Mouse (Mus musculus): ENCODE data around the gene Fam160a1. TPM values are rescaled to one million over a fixed set of nuclear protein-coding genes. Genes with fewer than 3 reads are reported as not detected.

Fam160a1 gene
- polyA plus RNA-seq, 1 experiment from 2014 or later = 0.27 TPM

GRCm38 (mm10) chr3:85725110-85725509, 92.0 kb downstream of the Fam160a1 start:
- Histone ChIP-seq H3K9me3 (replicated peaks) (no peaks in the 10 kb centered on the region), H3K4me3 (no peak overlapping the region), H3K36me3 (no peaks in the 10 kb centered on the region), H3K27me3 (ENCODE audit: low read depth, poor library complexity, severe bottlenecking) (no peaks in the 10 kb centered on the region), H3K27ac (replicated peaks) (no peak overlapping the region), H3K4me1 (no peaks in the 10 kb centered on the region)
- WGBS = 79% methylated on average over 2 of the region's 2 CpGs
- DNase-seq (ENCODE audit: low spot score) = no peak

DNA sequence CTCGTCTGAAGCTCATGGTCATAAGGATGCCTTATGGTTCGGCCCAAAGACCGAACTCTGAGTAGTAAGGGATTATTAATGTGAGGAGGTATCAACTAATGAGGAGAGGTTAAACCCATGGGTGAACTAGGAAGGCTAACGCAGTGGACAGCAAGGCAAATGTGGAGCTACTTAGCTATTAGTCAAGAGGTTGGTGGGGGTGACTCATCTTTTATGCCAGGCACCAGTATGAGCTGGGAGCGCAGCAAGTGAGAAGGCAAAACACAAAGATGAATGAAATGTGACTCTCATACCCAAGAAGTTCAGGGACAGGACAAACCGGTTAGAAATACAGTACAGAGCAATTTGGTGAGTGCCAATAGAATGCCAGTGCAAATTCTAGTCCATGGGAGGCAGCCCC, 94.5 kb downstream of the Fam160a1 start:
- Histone ChIP-seq H3K9me3 (replicated peaks) (no peaks in the 10 kb centered on the region), H3K4me3 (no peak overlapping the region), H3K27ac (replicated peaks) (no peak overlapping the region), H3K36me3 (no peaks in the 10 kb centered on the region), H3K4me1 (no peaks in the 10 kb centered on the region), H3K27me3 (ENCODE audit: low read depth, poor library complexity, severe bottlenecking) (no peaks in the 10 kb centered on the region)
- DNase-seq (ENCODE audit: low spot score) = no peak
- 93% methylated on average over 6 of the region's 6 CpGs for WGBS

- Histone ChIP-seq H3K4me1 (no peaks in the 10 kb centered on the region; the same call in 1 of the 2 replicates), H3K36me3 (no peaks in the 10 kb centered on the region), H3K9me3 (replicated peaks) (no peaks in the 10 kb centered on the region), H3K27ac (replicated peaks) (no peak overlapping the region), H3K4me3 (no peak overlapping the region), H3K27me3 (ENCODE audit: low read depth, poor library complexity, severe bottlenecking) (no peaks in the 10 kb centered on the region)
- no peak for DNase-seq (ENCODE audit: low spot score)
- WGBS = 86% methylated on average over 4 of the region's 4 CpGs
Measured at GRCm38 (mm10) chr3:85715764-85716297, 101.3 kb downstream of the Fam160a1 start.

GRCm38 (mm10) chr3:85713936-85714709, 103.0 kb downstream of the Fam160a1 start:
- H3K4me1 ChIP-seq = no peaks in the 10 kb centered on the region; the same call in 1 of the 2 replicates
- DNase-seq (ENCODE audit: low spot score) = no peak
- 93% methylated on average over 7 of the region's 7 CpGs for WGBS

GRCm38 (mm10) chr3:85710695-85711094, 106.4 kb downstream of the Fam160a1 start:
- no peak for DNase-seq (ENCODE audit: low spot score)
- WGBS = 66% methylated on average over 8 of the region's 8 CpGs
- H3K36me3 ChIP-seq = no peaks in the 10 kb centered on the region
- no peak overlapping the region for H3K4me3 ChIP-seq
- no peaks in the 10 kb centered on the region for H3K27me3 ChIP-seq (ENCODE audit: low read depth, poor library complexity, severe bottlenecking)
- H3K4me1 ChIP-seq = no peaks in the 10 kb centered on the region; the same call in 1 of the 2 replicates
- H3K27ac ChIP-seq (replicated peaks) = no peak overlapping the region
- no peaks in the 10 kb centered on the region for H3K9me3 ChIP-seq (replicated peaks)

More at GRCm38 (mm10) chr3:85713936-85714709, 103.0 kb downstream of the Fam160a1 start:
- Histone ChIP-seq H3K36me3 (no peaks in the 10 kb centered on the region), H3K27me3 (ENCODE audit: low read depth, poor library complexity, severe bottlenecking) (no peaks in the 10 kb centered on the region), H3K9me3 (replicated peaks) (no peaks in the 10 kb centered on the region), H3K27ac (replicated peaks) (no peak overlapping the region), H3K4me3 (no peak overlapping the region)

GRCm38 (mm10) chr3:85707421-85707820, 109.7 kb downstream of the Fam160a1 start:
- H3K27me3 ChIP-seq (ENCODE audit: low read depth, poor library complexity, severe bottlenecking) = no peaks in the 10 kb centered on the region

GRCm38 (mm10) chr3:85703141-85703882, 113.8 kb downstream of the Fam160a1 start:
- Histone ChIP-seq H3K36me3 (no peaks in the 10 kb centered on the region), H3K9me3 (replicated peaks) (no peaks in the 10 kb centered on the region), H3K27me3 (ENCODE audit: low read depth, poor library complexity, severe bottlenecking) (no peaks in the 10 kb centered on the region), H3K4me1 (peaks cover 10% of the 10 kb centered on the region; the same call in 1 of the 2 replicates), H3K4me3 (no peak overlapping the region), H3K27ac (replicated peaks) (no peak overlapping the region)
- DNase-seq (ENCODE audit: low spot score) = no peak
- 55% methylated on average over 6 of the region's 6 CpGs for WGBS

More at GRCm38 (mm10) chr3:85707421-85707820, 109.7 kb downstream of the Fam160a1 start:
- Histone ChIP-seq H3K4me3 (no peak overlapping the region), H3K36me3 (no peaks in the 10 kb centered on the region), H3K4me1 (peaks cover 5% of the 10 kb centered on the region; the same call in 1 of the 2 replicates), H3K27ac (replicated peaks) (no peak overlapping the region), H3K9me3 (replicated peaks) (no peaks in the 10 kb centered on the region)
- 41% methylated on average over 7 of the region's 7 CpGs for WGBS
- peak; percentile 55 for DNase-seq (ENCODE audit: low spot score)

DNA sequence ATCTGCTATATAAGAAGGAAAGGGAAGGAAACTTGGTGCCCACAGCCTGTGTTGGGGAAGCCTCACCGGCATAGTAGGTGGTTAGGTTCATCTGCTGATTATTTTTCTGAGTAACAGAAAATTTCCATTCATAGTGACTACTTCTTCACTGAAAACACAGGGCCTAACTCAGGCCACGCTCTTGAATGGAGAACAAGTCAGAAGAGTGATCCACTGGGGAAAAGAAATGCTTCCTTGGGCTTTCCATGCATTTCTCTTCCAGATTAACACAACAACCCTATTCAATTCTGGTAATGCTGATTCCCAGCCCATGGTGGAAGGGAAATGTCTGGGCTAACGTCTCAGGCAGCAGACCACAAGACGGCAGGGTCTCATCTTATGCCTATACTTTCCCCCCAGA, 118.6 kb downstream of the Fam160a1 start:
- H3K4me1 ChIP-seq = peaks cover 10% of the 10 kb centered on the region; the same call in 1 of the 2 replicates
- 86% methylated on average over 4 of the region's 4 CpGs for WGBS
- no peak overlapping the region for H3K4me3 ChIP-seq
- H3K36me3 ChIP-seq = no peaks in the 10 kb centered on the region
- H3K9me3 ChIP-seq (replicated peaks) = no peaks in the 10 kb centered on the region
- H3K27me3 ChIP-seq (ENCODE audit: low read depth, poor library complexity, severe bottlenecking) = no peaks in the 10 kb centered on the region
- H3K27ac ChIP-seq (replicated peaks) = no peak overlapping the region
- no peak for DNase-seq (ENCODE audit: low spot score)

GRCm38 (mm10) chr3:85695056-85695455, 122.0 kb downstream of the Fam160a1 start:
- peaks cover 16% of the 10 kb centered on the region; the same call in 1 of the 2 replicates for H3K4me1 ChIP-seq
- H3K9me3 ChIP-seq (replicated peaks) = no peaks in the 10 kb centered on the region
- no peaks in the 10 kb centered on the region for H3K36me3 ChIP-seq
- 87% methylated on average over 3 of the region's 3 CpGs for WGBS
- DNase-seq (ENCODE audit: low spot score) = no peak
- H3K27ac ChIP-seq (replicated peaks) = no peak overlapping the region
- no peak overlapping the region for H3K4me3 ChIP-seq
- no peaks in the 10 kb centered on the region for H3K27me3 ChIP-seq (ENCODE audit: low read depth, poor library complexity, severe bottlenecking)

DNA sequence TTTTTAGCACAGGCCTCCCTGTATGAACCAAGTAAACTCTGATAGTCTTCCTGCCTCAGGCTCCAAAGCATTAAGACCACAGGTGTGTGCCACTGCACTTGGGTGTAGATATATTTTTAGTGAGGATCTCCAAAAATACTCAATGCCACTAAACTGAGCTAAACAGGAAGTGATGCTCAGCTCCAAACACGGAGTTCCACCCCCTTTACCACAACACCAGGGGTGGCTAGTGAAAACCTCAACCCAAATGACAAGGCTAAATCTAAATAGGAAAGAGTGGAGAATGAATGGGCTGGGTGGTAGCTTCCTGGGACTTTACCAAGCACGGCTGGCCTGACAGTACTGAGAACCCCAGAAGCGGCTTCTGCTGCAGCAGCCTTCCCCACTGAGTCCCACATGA, 124.1 kb downstream of the Fam160a1 start:
- Histone ChIP-seq H3K4me3 (no peak overlapping the region), H3K36me3 (no peaks in the 10 kb centered on the region), H3K4me1 (peaks cover 11% of the 10 kb centered on the region; the same call in 1 of the 2 replicates), H3K9me3 (replicated peaks) (no peaks in the 10 kb centered on the region), H3K27me3 (ENCODE audit: low read depth, poor library complexity, severe bottlenecking) (no peaks in the 10 kb centered on the region), H3K27ac (replicated peaks) (no peak overlapping the region)
- WGBS = 48% methylated on average over 3 of the region's 3 CpGs
- no peak for DNase-seq (ENCODE audit: low spot score)

DNA sequence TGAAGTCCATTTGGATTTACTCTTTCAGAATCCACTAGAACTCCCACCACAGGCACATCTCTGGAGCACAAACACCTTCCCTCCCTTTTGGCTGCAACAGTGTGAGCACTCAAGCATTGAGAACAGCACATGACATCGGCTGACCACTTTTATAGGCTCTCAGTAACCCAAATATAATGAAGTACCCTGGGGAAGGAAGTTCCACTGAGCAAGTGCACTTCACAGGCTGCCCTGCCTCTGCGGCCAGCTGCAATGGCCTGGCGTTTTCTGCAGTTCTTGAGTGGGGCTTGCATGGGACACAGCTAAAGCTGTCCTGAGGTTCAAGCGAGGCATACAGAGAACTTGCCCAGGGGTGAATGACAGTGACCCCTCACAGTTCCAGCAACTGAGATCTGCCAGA, 126.0 kb downstream of the Fam160a1 start:
- Histone ChIP-seq H3K4me1 (peaks cover 11% of the 10 kb centered on the region; the same call in 1 of the 2 replicates), H3K36me3 (no peaks in the 10 kb centered on the region), H3K4me3 (no peak overlapping the region), H3K9me3 (replicated peaks) (no peaks in the 10 kb centered on the region), H3K27ac (replicated peaks) (no peak overlapping the region), H3K27me3 (ENCODE audit: low read depth, poor library complexity, severe bottlenecking) (no peaks in the 10 kb centered on the region)
- DNase-seq (ENCODE audit: low spot score) = no peak
- WGBS = 72% methylated on average over 4 of the region's 4 CpGs

DNA sequence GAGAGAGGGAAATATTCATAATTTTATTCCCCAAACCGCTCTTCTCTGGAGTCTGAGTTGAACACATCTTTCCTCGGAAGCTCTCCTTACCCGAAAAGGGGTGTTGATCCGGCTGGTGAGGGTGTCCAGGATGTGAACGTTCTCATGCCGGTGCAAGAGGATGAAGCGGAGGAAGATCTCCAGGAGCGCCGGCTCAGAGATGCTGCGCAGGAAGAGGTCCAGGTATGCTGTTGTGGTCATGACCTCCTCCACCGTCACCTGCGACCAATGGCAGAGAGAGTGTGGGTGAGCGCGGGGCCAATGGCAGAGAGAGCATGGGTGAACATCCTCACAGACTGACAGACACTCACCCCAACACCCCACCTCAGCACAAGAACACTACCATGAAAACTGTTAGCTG, 128.8 kb downstream of the Fam160a1 start:
- H3K27ac ChIP-seq (replicated peaks) = no peak overlapping the region
- no peak for DNase-seq (ENCODE audit: low spot score)
- H3K4me3 ChIP-seq = no peak overlapping the region
- H3K9me3 ChIP-seq (replicated peaks) = no peaks in the 10 kb centered on the region
- no peaks in the 10 kb centered on the region for H3K27me3 ChIP-seq (ENCODE audit: low read depth, poor library complexity, severe bottlenecking)
- 94% methylated on average over 14 of the region's 14 CpGs for WGBS
- no peaks in the 10 kb centered on the region for H3K36me3 ChIP-seq
- H3K4me1 ChIP-seq = peaks cover 10% of the 10 kb centered on the region; the same call in 1 of the 2 replicates
